Mouse (Mus musculus): ENCODE data around the gene Kdm2a.

Gene Kdm2a

DNA sequence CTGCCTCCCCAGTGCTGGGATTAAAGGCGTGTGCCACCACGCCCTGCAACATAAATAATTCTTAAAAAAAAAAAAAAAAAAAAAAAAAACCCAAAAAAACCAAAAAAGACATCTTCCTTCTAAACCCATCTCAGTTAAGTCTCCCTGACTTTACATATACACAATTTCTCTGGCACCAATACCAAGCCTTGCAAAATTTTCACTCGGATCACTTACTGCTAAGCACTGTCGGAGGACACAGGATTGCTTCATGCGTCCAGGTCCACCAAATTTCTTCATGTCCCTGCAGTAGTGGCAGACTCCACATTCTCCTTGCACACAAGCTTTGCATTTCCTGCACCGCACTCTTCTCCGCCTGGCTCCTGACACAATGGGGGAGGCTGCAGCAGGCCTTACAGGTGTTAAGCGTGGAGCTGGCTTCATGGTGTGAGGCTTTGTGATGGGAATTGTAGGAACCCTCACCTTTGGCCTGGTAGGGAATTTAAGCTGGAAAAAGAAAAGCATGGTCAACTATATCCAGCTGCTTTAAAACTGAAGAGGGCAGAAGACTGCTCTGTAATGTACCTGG is 69.3 kb downstream of the Kdm2a start:
- no peak for DNase-seq (ENCODE audit: low read depth, low spot score)

- DNase-seq (ENCODE audit: low read depth, low spot score), result no peak
Measured at GRCm38 (mm10) chr19:4326881-4327280, 71.2 kb downstream of the Kdm2a start.

- DNase-seq (ENCODE audit: low read depth, low spot score), result no peak
Measured at GRCm38 (mm10) chr19:4326106-4326505, 72.0 kb downstream of the Kdm2a start.

GRCm38 (mm10) chr19:4322134-4322533 is 76.0 kb downstream of the Kdm2a start:
- no peak for DNase-seq (ENCODE audit: low read depth, low spot score)

GRCm38 (mm10) chr19:4321622-4322021 is 76.5 kb downstream of the Kdm2a start:
- DNase-seq (ENCODE audit: low read depth, low spot score), result no peak

DNA sequence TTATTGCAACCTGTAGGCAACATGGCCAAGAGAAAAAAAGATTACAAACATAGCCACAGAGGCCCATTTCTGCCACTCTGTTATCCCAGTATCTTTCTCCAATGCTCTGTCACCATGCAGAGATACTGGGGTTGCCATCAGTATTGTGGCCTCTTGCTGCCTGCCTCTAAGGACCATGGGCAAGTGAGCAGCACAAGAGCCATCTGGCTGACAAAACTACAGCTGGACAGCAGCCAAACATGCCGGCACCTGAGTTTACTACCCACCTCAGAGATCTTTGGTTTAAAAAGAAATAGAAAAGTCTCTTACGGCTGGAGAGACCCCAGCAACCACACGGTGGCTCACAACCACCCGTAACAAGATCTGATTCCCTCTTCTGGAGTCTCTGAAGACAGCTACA is 78.8 kb downstream of the Kdm2a start:
- no peak for DNase-seq (ENCODE audit: low read depth, low spot score)

- no peak for DNase-seq (ENCODE audit: low read depth, low spot score)
Measured at GRCm38 (mm10) chr19:4317181-4317580, 80.9 kb downstream of the Kdm2a start.

- no peak for DNase-seq (ENCODE audit: low read depth, low spot score)
Measured at GRCm38 (mm10) chr19:4315223-4315944, 82.7 kb downstream of the Kdm2a start.

DNA sequence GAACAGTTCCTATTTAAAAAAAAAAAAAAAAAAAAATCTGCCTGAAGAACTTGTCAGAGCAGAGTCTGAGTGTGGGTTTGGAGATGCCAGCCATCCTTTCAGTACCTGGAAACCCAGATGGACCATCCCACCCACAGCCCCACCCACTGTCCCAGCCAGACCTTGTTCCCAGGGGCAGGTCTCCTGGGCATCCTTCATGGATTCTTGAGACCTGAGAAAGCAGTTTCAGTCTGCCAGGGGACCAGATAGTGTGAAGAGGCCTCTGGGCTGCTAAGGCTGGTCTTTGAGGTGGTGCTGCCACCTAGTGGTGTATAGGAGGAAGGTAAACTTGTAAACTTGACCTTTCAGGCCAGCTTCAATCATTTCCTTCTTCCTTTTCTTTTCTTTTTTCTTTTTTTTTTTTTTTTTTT is 88.3 kb downstream of the Kdm2a start:
- DNase-seq (ENCODE audit: low read depth, low spot score), result no peak

- no peak for DNase-seq (ENCODE audit: low read depth, low spot score)
Measured at GRCm38 (mm10) chr19:4309302-4309701, 88.8 kb downstream of the Kdm2a start.

DNA sequence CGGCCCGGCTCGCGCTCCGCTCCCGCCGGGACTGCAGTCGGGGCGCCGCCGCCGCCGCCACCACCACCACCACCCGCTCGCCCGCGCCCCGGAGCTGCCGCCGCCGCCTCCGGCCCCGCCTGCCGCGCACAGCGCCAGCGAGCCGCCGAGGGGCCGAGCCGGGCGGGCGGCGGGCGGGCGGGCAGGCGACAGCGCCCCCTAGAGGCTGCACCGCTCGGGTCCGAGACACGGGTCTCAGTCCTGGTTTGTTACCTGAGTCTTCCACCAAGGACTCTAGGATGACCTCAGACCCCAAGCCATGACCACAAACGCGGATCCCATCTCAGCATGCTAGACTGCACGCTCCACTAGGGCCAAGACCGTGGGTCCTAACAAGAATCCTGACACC is 91.9 kb downstream of the Kdm2a start, which contains the start of gene Grk2:
Gene Grk2, minus strand, starts transcription at position 33 of the 388 bp plus-strand sequence.
- DNase-seq (ENCODE audit: low read depth, low spot score), result no peak

DNA sequence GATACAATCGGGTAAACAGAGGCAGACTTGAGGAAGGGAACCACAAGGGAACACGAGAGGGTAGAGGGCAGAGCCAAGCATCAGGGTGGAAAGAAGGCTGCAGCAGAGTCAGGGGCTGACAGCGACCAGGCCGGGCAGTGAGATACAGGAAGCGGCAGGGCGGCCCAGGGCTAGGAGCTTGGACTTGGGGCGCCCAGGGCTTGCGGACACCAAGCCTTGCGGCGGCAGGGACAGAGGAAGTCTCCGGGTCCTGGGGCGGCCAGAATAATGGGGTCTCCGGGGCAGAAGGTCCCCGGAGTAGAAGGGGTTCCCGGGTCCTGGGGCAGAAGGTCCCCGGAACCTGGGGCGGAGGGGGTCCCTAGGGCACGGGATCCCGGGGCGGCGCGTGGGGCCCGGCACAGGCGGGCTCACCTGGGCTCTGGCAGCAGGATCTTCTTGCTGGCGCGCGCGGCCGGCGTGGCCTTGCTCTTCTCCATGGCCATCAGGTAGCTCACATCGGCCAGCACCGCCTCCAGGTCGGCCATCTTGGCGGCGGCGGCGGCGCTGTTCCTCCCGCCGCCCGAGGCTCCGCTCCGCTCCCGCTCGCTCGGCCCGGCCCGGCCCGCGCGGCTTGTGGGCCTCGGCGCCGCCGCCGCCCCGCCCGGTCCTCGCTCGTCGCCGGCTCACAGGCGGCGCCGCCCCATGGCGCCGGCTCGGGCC is 92.4 kb downstream of the Kdm2a start:
- no peak for DNase-seq (ENCODE audit: low read depth, low spot score)

- no peak for DNase-seq (ENCODE audit: low read depth, low spot score)
Measured at GRCm38 (mm10) chr19:4304871-4305321, 93.2 kb downstream of the Kdm2a start.

- DNase-seq (ENCODE audit: low read depth, low spot score), result no peak
Measured at GRCm38 (mm10) chr19:4304251-4304821, 93.7 kb downstream of the Kdm2a start.

DNA sequence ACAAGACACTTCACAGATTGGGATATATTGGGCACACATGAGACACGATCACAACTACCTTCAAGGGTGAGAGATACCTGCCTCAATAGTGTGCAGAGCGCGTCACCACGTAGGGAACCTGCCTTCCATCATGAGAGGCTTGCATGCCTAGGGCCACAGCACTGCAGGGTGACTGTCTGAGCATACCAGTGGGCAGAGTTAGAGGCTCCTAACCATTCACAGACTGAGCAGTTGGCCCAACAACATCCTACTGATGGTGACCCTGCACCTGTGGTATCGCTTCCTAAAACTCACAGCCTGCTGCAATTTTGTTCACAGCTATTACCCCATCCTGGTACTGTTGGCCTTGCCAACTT is 94.5 kb downstream of the Kdm2a start:
- no peak for DNase-seq (ENCODE audit: low read depth, low spot score)

DNA sequence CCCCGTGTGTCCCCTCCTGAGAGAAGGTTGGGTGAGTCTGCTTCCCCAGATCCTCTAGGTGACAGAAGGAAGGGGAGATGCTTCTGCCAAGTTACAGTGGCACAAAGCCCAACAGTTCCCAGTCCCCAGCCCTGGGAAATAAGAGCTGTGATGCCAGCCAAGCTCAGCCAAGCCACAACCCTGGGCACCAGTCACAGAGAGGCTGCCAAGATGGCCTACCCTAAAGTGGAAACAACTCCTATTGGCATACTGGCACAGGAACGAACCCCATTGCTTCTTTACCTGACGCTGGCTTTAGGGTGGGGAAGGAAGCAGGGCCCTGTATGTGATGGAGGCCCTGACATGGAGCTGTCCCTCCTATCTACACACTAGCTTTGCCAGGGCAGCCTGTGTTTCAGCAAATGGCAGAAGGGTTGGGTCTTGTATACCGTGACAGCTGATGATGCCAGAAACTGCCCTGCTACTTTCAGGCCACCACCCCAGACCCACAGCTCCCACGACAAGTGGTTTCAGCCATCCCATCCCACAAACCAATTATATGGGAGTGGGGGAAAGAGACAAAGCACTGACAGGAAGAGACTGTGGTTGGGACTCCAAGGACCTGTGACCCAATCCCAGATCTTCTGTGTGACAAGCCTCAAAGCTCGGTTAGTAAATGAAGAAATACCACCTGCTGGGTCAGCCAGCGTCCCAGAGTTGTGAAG is 95.0 kb downstream of the Kdm2a start:
- no peak for DNase-seq (ENCODE audit: low read depth, low spot score)

GRCm38 (mm10) chr19:4301735-4302651 is 96.1 kb downstream of the Kdm2a start:
- DNase-seq (ENCODE audit: low read depth, low spot score), result no peak

DNA sequence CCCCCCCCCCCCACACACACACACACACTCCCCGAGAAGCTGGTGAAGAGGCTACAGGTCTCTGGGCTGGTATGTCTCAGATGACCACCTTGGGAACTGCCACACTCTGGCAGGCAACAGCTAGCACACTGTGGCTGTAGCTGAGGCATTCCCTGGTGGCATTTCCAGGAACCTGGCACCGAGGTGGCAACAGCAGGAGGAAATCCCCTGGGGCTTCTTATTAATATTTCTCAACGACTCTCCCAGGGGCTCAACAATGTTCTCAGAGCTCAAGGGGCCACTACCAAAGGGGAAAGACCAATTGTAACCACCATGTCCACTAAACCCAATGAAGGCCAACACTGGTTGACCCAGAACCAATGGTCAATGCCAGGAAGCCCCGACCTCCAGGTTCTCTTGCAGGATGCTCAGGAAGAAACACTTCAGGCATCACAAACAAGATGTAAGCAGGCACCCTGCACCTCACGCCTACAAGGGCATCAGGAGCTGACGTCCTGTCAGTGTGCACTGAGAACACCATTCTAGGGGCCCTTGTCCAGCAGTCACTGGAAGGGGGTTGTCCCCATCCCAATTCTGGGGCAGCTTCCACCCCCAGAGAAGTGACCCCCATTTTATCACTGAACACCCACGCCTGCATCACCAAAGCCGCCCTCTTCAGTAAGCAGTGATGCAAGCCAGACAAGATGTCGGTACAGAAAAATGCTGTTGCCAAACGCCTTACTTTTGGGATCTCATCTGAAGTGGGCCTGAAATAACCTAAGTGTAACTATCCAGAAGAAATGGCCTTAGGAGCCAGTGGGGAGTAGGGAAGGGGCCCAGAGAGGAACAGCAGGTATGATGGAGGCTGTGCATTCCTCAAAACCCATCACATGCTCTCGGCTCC is 97.0 kb downstream of the Kdm2a start:
- no peak for DNase-seq (ENCODE audit: low read depth, low spot score)

GRCm38 (mm10) chr19:4300271-4300704 is 97.8 kb downstream of the Kdm2a start:
- DNase-seq (ENCODE audit: low read depth, low spot score), result no peak

All from WW6 (cell line).